Mouse (Mus musculus): ENCODE measurements at regions not wholly inside any gene's neighbourhood (a gene's known extent, or its start where the extent isn't known, plus 50 kb on each side); places are given as distances from the start of the nearest gene placed in this dataset.
A peak's percentile ranks its signal among the peaks of the same experiment; 100 is the strongest.

DNA sequence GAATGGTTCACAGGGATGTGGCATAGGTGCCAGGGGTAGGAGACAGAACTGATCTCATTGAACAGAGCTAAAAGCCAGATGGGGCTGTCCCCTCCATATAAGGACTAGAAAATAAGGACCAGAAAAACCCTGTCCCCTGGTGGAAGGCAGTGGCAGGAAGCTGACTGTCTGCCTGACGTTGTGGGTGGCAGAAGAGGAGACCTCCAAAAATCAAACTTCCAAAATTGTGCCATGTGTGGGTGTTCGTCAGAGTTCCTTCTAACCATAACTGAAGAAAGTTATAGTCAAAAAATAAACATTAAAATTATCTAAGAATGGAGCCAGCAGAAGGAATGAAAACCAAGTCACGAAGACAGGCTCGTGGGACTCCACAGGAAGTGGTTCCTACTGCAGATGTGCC lies 129.2 kb downstream of the Mtx3 start:
- DNase-seq (ENCODE audit: low read depth, low spot score), result no peak

- DNase-seq (ENCODE audit: low read depth, low spot score), result peak; percentile 72
Observed at GRCm38 (mm10) chr13:92986719-92987553, 142.4 kb downstream of the Mtx3 start.

- no peak for DNase-seq (ENCODE audit: low read depth, low spot score)
Observed at GRCm38 (mm10) chr13:92987691-92988090, 143.1 kb downstream of the Mtx3 start.

- DNase-seq (ENCODE audit: low read depth, low spot score), result no peak
Observed at GRCm38 (mm10) chr13:92988600-92988999, 144.0 kb downstream of the Mtx3 start.

GRCm38 (mm10) chr13:92990316-92991206 lies 146.0 kb downstream of the Mtx3 start:
- DNase-seq (ENCODE audit: low read depth, low spot score), result no peak

Data from mesoderm, embryonic 11.5 days (tissue).